Mouse (Mus musculus): ENCODE measurements at regions not wholly inside any gene's neighbourhood (a gene's known extent, or its start where the extent isn't known, plus 50 kb on each side); places are given as distances from the start of the nearest gene placed in this dataset.

DNA sequence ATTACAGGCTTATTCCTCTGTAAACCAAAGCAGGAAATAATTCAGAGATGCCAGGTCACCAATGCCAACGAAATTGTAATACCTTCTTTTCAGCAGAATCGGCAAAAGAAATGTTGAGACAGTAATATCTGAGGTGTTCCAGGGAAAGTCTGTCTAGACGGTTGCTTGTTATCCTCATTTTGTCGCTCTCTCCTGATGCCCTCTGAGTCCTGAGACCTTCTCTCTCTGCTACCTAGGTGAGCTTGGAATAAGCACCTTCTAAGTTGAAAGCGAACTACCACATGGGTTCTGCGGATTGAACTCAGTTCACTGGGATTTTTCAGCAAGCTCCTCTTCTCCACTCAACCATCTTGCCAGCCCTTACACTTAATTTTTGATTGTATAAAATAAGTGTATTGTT, 61.8 kb upstream of the Gm10295 start:
- no peak for DNase-seq (ENCODE audit: inconsistent age in 2 of 2, low spot score in 1 of 2)

DNA sequence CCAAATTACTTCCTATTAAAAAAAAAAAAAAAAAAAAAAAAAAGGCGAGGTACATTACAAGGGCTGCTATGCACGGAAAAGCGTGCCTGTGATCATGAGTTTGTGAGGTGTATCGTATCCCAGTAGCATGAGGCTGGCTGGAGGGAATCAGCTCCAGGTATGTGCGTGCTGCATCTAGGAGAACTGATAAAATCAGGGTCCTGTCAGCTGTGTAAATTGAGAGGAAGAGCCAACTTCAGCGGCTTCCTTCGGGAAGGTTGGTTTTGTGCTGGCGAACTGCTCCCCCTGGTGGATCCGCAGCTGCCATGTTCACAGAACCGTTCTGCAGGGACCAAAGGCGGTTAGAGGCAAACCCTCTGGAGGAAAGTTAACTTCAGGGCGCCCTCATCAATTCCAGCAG, 60.8 kb upstream of the Gm10295 start:
- DNase-seq (ENCODE audit: inconsistent age in 2 of 2, low spot score in 1 of 2): peak; percentile 84 to 94

DNA sequence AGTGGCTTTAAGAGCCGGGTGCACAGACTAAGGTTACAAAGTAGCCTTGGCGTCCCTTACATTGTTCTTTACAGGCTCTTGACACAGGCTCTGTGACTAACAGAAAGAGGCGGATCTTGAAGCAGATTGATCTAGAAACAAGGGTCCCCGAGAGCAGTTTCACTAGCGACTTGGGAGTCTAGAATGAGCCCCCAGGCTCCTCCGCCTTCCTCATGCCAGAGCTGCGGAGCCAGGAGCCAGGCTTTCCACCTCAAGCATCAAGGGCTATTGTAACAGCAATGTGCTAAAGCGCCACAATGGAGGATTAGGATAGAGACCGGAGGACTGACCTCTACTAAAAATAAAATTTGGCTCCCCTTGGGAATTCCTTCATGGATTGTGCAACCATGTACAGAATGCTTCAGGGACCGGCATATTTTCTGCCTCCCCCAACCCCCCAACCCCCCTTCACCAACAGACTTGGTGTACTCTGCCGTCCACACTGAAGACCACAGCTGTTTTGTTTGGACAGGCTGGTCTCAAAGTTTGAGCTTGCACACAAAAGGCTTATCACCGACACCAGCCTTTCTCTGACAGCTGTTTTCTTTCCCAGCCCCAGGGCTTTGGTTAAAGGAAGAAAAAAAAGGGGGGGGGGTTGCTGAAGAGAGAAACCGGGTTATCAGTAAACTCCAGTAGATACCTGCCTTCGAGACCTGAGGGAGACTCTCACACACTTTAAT, 60.2 kb upstream of the Gm10295 start:
- DNase-seq (ENCODE audit: inconsistent age in 2 of 2, low spot score in 1 of 2): peak; percentile 20 to 77

DNA sequence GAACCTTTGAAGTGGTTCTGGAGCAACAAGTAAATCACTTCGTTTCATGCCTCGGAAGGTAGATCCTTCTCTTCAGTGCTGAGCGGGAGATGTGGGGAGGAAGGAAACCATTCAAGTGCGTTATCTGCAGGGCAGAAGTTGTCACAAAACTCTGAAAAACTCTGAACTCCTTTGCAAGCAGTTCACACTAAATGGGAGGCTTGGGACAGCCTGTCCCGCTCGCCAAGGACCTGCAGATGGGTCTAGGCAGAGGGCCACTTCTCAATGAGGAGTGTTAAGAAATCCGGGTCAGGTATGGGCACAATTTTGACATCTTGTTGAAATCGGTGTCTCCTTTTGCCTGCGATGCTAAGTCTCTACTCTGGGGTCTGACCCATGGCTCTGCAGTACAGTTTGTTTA, 58.6 kb upstream of the Gm10295 start:
- DNase-seq (ENCODE audit: inconsistent age in 2 of 2, low spot score in 1 of 2): no peak

DNA sequence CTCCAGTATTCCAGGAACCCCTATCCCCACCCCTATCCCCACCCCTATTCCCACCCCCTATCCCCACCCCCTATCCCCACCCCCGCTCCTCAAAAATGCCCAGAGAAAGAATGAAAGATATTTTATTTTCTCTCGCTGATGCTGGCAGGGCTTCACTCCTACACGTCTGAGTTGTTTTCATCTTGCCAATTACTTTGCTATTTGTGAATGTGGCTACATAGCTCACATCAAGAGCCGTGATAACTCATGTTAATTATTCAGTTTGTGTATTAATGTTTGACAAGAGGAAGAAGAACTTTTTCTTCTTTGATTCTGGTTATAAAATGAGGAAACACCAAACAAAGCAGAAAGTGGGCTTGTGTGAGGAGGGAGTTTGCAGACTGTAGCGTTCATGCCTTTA, 57.8 kb upstream of the Gm10295 start:
- no peak for DNase-seq (ENCODE audit: inconsistent age in 2 of 2, low spot score in 1 of 2)

DNA sequence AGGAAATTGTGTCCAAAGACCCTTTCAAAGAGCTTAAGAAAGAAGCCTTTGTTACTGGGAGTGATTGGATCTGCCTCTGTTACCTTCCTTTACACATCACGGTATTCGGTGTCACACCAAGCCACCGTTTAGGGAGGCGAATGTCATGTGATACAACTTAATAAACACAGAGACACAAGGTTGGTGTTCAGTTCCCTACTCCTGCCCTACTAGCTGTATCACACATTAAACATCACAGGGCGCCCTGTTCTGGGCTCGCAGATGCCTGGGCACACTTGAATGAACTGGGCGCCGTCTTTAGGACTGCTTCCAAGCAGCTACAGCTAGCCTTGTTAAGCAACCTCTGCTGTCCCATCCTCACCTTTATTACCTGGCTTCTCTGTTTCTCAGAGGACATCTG, 55.0 kb upstream of the Gm10295 start:
- DNase-seq (ENCODE audit: inconsistent age in 2 of 2, low spot score in 1 of 2): no peak

All from adrenal gland, adult (tissue).